Mouse (Mus musculus) hindbrain, postnatal 0 days (tissue): ENCODE results near the gene Fbxl19. TPM values are rescaled to one million over a fixed set of nuclear protein-coding genes. Genes with fewer than 3 reads are reported as not detected.

Source experiments
- ATAC-seq: fragments of 200-750 bp; cut with Nextera tagmentation; 2 replicates; pipeline ENCODE4 v1.8.0; 2017; ENCODE audit warnings: mild to moderate bottlenecking, moderate TSS enrichment, moderate library complexity
- DNase-seq: peaks from one replicate; pipeline ENCODE4 v3.0.0-alpha.2; 2015; ENCODE audit warnings: low spot score
- H3K27ac ChIP-seq: fragments of 300-500 bp; sonication (generic); 2 replicates; pipeline ENCODE4 v1.5.1; 2014; ENCODE audit warnings: mild to moderate bottlenecking
- H3K27me3 ChIP-seq: fragments of 300-500 bp; sonication (generic); 2 replicates; pipeline ENCODE4 v1.6.1; 2014; ENCODE audit warnings: low read length, mixed read lengths; ENCODE audit not compliant: insufficient read depth
- H3K36me3 ChIP-seq: fragments of 300-500 bp; sonication (generic); 2 replicates; pipeline ENCODE4 v1.6.1; 2014; ENCODE audit warnings: low read length, mixed read lengths; ENCODE audit not compliant: insufficient read depth
- H3K4me1 ChIP-seq: fragments of 300-500 bp; sonication (generic); 2 replicates; pipeline ENCODE4 v1.6.1; 2014; ENCODE audit warnings: antibody characterized with exemption, low read length, mixed read lengths; ENCODE audit not compliant: insufficient read depth
- H3K4me2 ChIP-seq: fragments of 300-500 bp; sonication (generic); 2 replicates; pipeline ENCODE4 v1.6.1; 2014; ENCODE audit warnings: low read depth, mild to moderate bottlenecking, low read length, moderate library complexity, mixed read lengths
- H3K4me3 ChIP-seq: fragments of 300-500 bp; sonication (generic); 2 replicates; pipeline ENCODE4 v1.5.1; 2014; ENCODE audit warnings: low read length
- H3K9ac ChIP-seq: fragments of 300-500 bp; sonication (generic); replicated peaks from 2 replicates; pipeline ENCODE4 v1.6.1; 2014; ENCODE audit warnings: mild to moderate bottlenecking, low read length, moderate library complexity, mixed read lengths
- H3K9me3 ChIP-seq: fragments of 300-500 bp; sonication (generic); 2 replicates; pipeline ENCODE4 v1.6.1; 2016; ENCODE audit warnings: low read length, mixed read lengths
- CTCF ChIP-seq: IDR thresholded peaks from 2 replicates; pipeline ENCODE4 v1.5.1; 2016; ENCODE audit warnings: antibody characterized with exemption, control low read depth, low read depth
- WGBS: fragments of 180-500 bp; shearing (Covaris S2); extraction: QIAGEN DNeasy Blood & Tissue Kit; methylation state at CpG from one replicate; pipeline ENCODE4 v1.1.7; 2014; 5-methylcytosine and 5-hydroxymethylcytosine counted together
- polyA plus RNA-seq: library from polyadenylated mRNA; unstranded; fragments of >200 nt; fragmentation: Nextera tagmentation; extraction: Ambion mirVana; gene quantifications from 2 replicates; pipeline ENCODE4 v1.2.1, GENCODE M21; 2015
- total RNA-seq: library from RNA; depleted of rRNA; stranded (reverse); fragments of >200 nt; gene quantifications from 2 replicates; pipeline ENCODE4 v1.2.3, GENCODE M21; 2014

The Fbxl19 gene
- total and polyA plus RNA-seq, 2 experiments from 2014 or later = 7.0 to 192 TPM

- Histone ChIP-seq H3K36me3 (peaks cover 39% of the 10 kb centered on the region), H3K9me3 (no peaks in the 10 kb centered on the region)
Observed at GRCm38 (mm10) chr7:127810650-127811049, 66.3 kb downstream of the Fbxl19 start.

GRCm38 (mm10) chr7:127811240-127811639 lies 66.9 kb downstream of the Fbxl19 start:
- H3K9me3 ChIP-seq = no peaks in the 10 kb centered on the region
- no peak overlapping the region for H3K27ac ChIP-seq
- no peak overlapping the region for H3K4me2 ChIP-seq
- no peak overlapping the region for H3K4me3 ChIP-seq
- no peak overlapping the region for H3K9ac ChIP-seq
- DNase-seq = no peak
- 88% methylated on average over 4 of the region's 4 CpGs for WGBS
- H3K36me3 ChIP-seq = peaks cover 39% of the 10 kb centered on the region
- ATAC-seq = no peak
- no peak for TF ChIP-seq CTCF
- H3K4me1 ChIP-seq = no peaks in the 10 kb centered on the region
- no peaks in the 10 kb centered on the region for H3K27me3 ChIP-seq

More at GRCm38 (mm10) chr7:127810650-127811049, 66.3 kb downstream of the Fbxl19 start:
- Histone ChIP-seq H3K4me1 (no peaks in the 10 kb centered on the region), H3K27me3 (no peaks in the 10 kb centered on the region), H3K27ac (no peak overlapping the region), H3K4me2 (no peak overlapping the region), H3K9ac (no peak overlapping the region), H3K4me3 (no peak overlapping the region)
- WGBS = 83% methylated on average over 10 of the region's 10 CpGs
- no peak for DNase-seq
- TF ChIP-seq CTCF = no peak
- no peak for ATAC-seq

GRCm38 (mm10) chr7:127812292-127812691 lies 67.9 kb downstream of the Fbxl19 start:
- H3K4me3 ChIP-seq = no peak overlapping the region
- ATAC-seq (no peak), DNase-seq (no peak)
- no peak for TF ChIP-seq CTCF
- no peaks in the 10 kb centered on the region for H3K27me3 ChIP-seq
- WGBS = 91% methylated on average over 3 of the region's 3 CpGs
- H3K9me3 ChIP-seq = no peaks in the 10 kb centered on the region
- peaks cover 39% of the 10 kb centered on the region for H3K36me3 ChIP-seq
- no peak overlapping the region for H3K9ac ChIP-seq
- no peaks in the 10 kb centered on the region for H3K4me1 ChIP-seq
- no peak overlapping the region for H3K4me2 ChIP-seq
- H3K27ac ChIP-seq = no peak overlapping the region

- Histone ChIP-seq H3K9me3 (no peaks in the 10 kb centered on the region), H3K9ac (no peak overlapping the region), H3K27ac (no peak overlapping the region), H3K36me3 (peaks cover 34% of the 10 kb centered on the region), H3K4me3 (no peak overlapping the region), H3K4me1 (no peaks in the 10 kb centered on the region), H3K4me2 (no peak overlapping the region), H3K27me3 (no peaks in the 10 kb centered on the region)
- 78% methylated on average over 4 of the region's 4 CpGs for WGBS
- TF ChIP-seq CTCF = no peak
- ATAC-seq (no peak), DNase-seq (no peak)
Observed at GRCm38 (mm10) chr7:127813821-127814220, 69.5 kb downstream of the Fbxl19 start.

- no peak for TF ChIP-seq CTCF
- DNase-seq = peak; percentile 61
- peaks cover 30% of the 10 kb centered on the region for H3K36me3 ChIP-seq
- no peaks in the 10 kb centered on the region for H3K9me3 ChIP-seq
- no peak overlapping the region for H3K9ac ChIP-seq
- ATAC-seq = 0 out of 2 replicates have a peak, but pooled peaks have one; percentile 44
- no peaks in the 10 kb centered on the region for H3K4me1 ChIP-seq
- H3K27ac ChIP-seq = no peak overlapping the region
- no peak overlapping the region for H3K4me3 ChIP-seq
- no peaks in the 10 kb centered on the region for H3K27me3 ChIP-seq
- no peak overlapping the region for H3K4me2 ChIP-seq
- 68% methylated on average over 19 of the region's 19 CpGs for WGBS
Observed at GRCm38 (mm10) chr7:127814241-127814921, 70.0 kb downstream of the Fbxl19 start.

- H3K4me1 ChIP-seq = no peaks in the 10 kb centered on the region
- H3K27me3 ChIP-seq = no peaks in the 10 kb centered on the region
- H3K4me3 ChIP-seq = no peak overlapping the region
- H3K9ac ChIP-seq = no peak overlapping the region
- no peak for TF ChIP-seq CTCF
- ATAC-seq = no peak
- H3K9me3 ChIP-seq = no peaks in the 10 kb centered on the region
- no peak for DNase-seq
- H3K4me2 ChIP-seq = no peak overlapping the region
- WGBS = 93% methylated on average over 15 of the region's 15 CpGs
- H3K36me3 ChIP-seq = peaks cover 22% of the 10 kb centered on the region
- no peak overlapping the region for H3K27ac ChIP-seq
Observed at GRCm38 (mm10) chr7:127815116-127815665, 70.8 kb downstream of the Fbxl19 start.
